Mouse (Mus musculus) fat pad, adult 2 months (tissue): ENCODE measurements at regions not wholly inside any gene's neighbourhood (a gene's known extent, or its start where the extent isn't known, plus 50 kb on each side); places are given as distances from the start of the nearest gene placed in this dataset.

Source experiments
- DNase-seq: peaks from one replicate; pipeline ENCODE4 v3.0.0-alpha.2; 2011; ENCODE audit warnings: low read depth, low spot score; ENCODE audit errors: extremely low read depth

- DNase-seq, result no peak
Measured at GRCm38 (mm10) chr15:38608207-38608870, 1183.0 kb downstream of the 4930447A16Rik start.

- DNase-seq, result no peak
Measured at GRCm38 (mm10) chr15:38609522-38609921, 1184.2 kb downstream of the 4930447A16Rik start.
